Mouse (Mus musculus) embryonic fibroblast, embryonic 13.5 days (primary cell): ENCODE results near the gene Mindy3. TPM values are rescaled to one million over a fixed set of nuclear protein-coding genes. Genes with fewer than 3 reads are reported as not detected.

Experiments
- H3K27ac ChIP-seq: 2 replicates; pipeline ENCODE4 v1.5.1; 2012; ENCODE audit warnings: low read length, control low read depth, inconsistent platforms; ENCODE audit not compliant: insufficient read depth
- H3K4me1 ChIP-seq: 2 replicates; pipeline ENCODE4 v1.6.1; 2011; ENCODE audit warnings: low read length; ENCODE audit not compliant: control insufficient read depth, insufficient read depth
- H3K4me3 ChIP-seq: 2 replicates; pipeline ENCODE4 v1.5.1; 2011; ENCODE audit warnings: mild to moderate bottlenecking, control low read depth, low read length; ENCODE audit not compliant: insufficient read depth
- CTCF ChIP-seq: IDR thresholded peaks from 2 replicates; pipeline ENCODE4 v1.5.1; 2011; ENCODE audit warnings: mild to moderate bottlenecking, control low read depth, low read length, moderate library complexity, borderline replicate concordance; ENCODE audit not compliant: insufficient read depth
- POLR2A ChIP-seq: IDR thresholded peaks from 2 replicates; pipeline ENCODE4 v1.6.1; 2011; ENCODE audit warnings: low read depth, mild to moderate bottlenecking, control low read depth, low read length, moderate library complexity
- polyA plus RNA-seq: library from polyadenylated mRNA; stranded (reverse); fragments of >200 nt; gene quantifications from 2 replicates; pipeline ENCODE4 v1.2.4, GENCODE M21; 2011; ENCODE audit warnings: low read depth; ENCODE audit not compliant: missing spikeins, insufficient read length

Gene Mindy3
- polyA plus RNA-seq, 1 experiment: 51.0 TPM

GRCm38 (mm10) chr2:12378591-12378990 is 40.7 kb downstream of the Mindy3 start:
- no peaks in the 10 kb centered on the region for H3K4me1 ChIP-seq
- TF ChIP-seq CTCF (no peak), POLR2A (no peak)
- no peak overlapping the region for H3K27ac ChIP-seq
- no peak overlapping the region for H3K4me3 ChIP-seq

- Histone ChIP-seq H3K4me3 (no peak overlapping the region), H3K27ac (no peak overlapping the region), H3K4me1 (no peaks in the 10 kb centered on the region)
- TF ChIP-seq CTCF (no peak), POLR2A (no peak)
Measured at GRCm38 (mm10) chr2:12377024-12377423, 42.2 kb downstream of the Mindy3 start.

- TF ChIP-seq POLR2A (no peak), CTCF (no peak)
- H3K4me1 ChIP-seq: no peaks in the 10 kb centered on the region
Measured at GRCm38 (mm10) chr2:12372883-12373282, 46.4 kb downstream of the Mindy3 start.

GRCm38 (mm10) chr2:12371401-12371800 is 47.9 kb downstream of the Mindy3 start:
- TF ChIP-seq CTCF: no peak
- TF ChIP-seq POLR2A: no peak
- Histone ChIP-seq H3K4me1 (no peaks in the 10 kb centered on the region), H3K27ac (no peak overlapping the region), H3K4me3 (no peak overlapping the region)

More at GRCm38 (mm10) chr2:12372883-12373282, 46.4 kb downstream of the Mindy3 start:
- no peak overlapping the region for H3K27ac ChIP-seq
- no peak overlapping the region for H3K4me3 ChIP-seq

- Histone ChIP-seq H3K4me3 (no peak overlapping the region), H3K27ac (no peak overlapping the region), H3K4me1 (no peaks in the 10 kb centered on the region)
- no peak for TF ChIP-seq CTCF
- no peak for TF ChIP-seq POLR2A
Measured at GRCm38 (mm10) chr2:12368451-12368850, 50.8 kb downstream of the Mindy3 start.

- H3K27ac ChIP-seq: no peak overlapping the region
- H3K4me3 ChIP-seq: no peak overlapping the region
- TF ChIP-seq CTCF: no peak
- no peak for TF ChIP-seq POLR2A
- no peaks in the 10 kb centered on the region for H3K4me1 ChIP-seq
Measured at GRCm38 (mm10) chr2:12368016-12368415, 51.3 kb downstream of the Mindy3 start.

- no peak overlapping the region for H3K4me3 ChIP-seq
- no peak for TF ChIP-seq POLR2A
- no peak for TF ChIP-seq CTCF
Measured at GRCm38 (mm10) chr2:12361310-12361709, 58.0 kb downstream of the Mindy3 start.

GRCm38 (mm10) chr2:12354837-12355236 is 64.4 kb downstream of the Mindy3 start:
- no peak overlapping the region for H3K4me3 ChIP-seq
- H3K27ac ChIP-seq: no peak overlapping the region
- no peaks in the 10 kb centered on the region for H3K4me1 ChIP-seq
- TF ChIP-seq CTCF (no peak), POLR2A (no peak)

More at GRCm38 (mm10) chr2:12361310-12361709, 58.0 kb downstream of the Mindy3 start:
- Histone ChIP-seq H3K27ac (no peak overlapping the region), H3K4me1 (no peaks in the 10 kb centered on the region)

- TF ChIP-seq CTCF (no peak), POLR2A (no peak)
- Histone ChIP-seq H3K4me1 (peaks cover 3% of the 10 kb centered on the region; the same call in 1 of the 2 replicates), H3K4me3 (no peak overlapping the region), H3K27ac (peak overlapping the region; percentile 81)
Measured at GRCm38 (mm10) chr2:12348914-12349313, 70.4 kb downstream of the Mindy3 start.

GRCm38 (mm10) chr2:12331962-12332361 is 87.3 kb downstream of the Mindy3 start:
- no peak overlapping the region for H3K4me3 ChIP-seq
- TF ChIP-seq CTCF (no peak), POLR2A (no peak)
- no peak overlapping the region for H3K27ac ChIP-seq
- H3K4me1 ChIP-seq: no peaks in the 10 kb centered on the region

- TF ChIP-seq POLR2A: no peak
- TF ChIP-seq CTCF: no peak
- Histone ChIP-seq H3K4me3 (no peak overlapping the region), H3K4me1 (peaks cover 7% of the 10 kb centered on the region; the same call in 1 of the 2 replicates), H3K27ac (no peak overlapping the region)
Measured at GRCm38 (mm10) chr2:12329620-12330019, 89.7 kb downstream of the Mindy3 start.
